Mouse (Mus musculus) midbrain, embryonic 12.5 days (tissue): ENCODE data around the gene Ergic2. TPM values are rescaled to one million over a fixed set of nuclear protein-coding genes. Genes with fewer than 3 reads are reported as not detected.

ENCODE experiments used
- ATAC-seq: fragments of 200-750 bp; cut with Nextera tagmentation; 2 replicates; pipeline ENCODE4 v1.8.0; 2017; ENCODE audit warnings: low read depth, moderate TSS enrichment, moderate library complexity; ENCODE audit not compliant: low FRiP score
- H3K27ac ChIP-seq: fragments of 300-500 bp; sonication (generic); replicated peaks from 2 replicates; pipeline ENCODE4 v1.5.1; 2016; ENCODE audit warnings: mild to moderate bottlenecking
- H3K27me3 ChIP-seq: fragments of 300-500 bp; sonication (generic); 2 replicates; pipeline ENCODE4 v1.6.1; 2016; ENCODE audit warnings: mild to moderate bottlenecking
- H3K36me3 ChIP-seq: fragments of 300-500 bp; sonication (generic); 2 replicates; pipeline ENCODE4 v1.6.1; 2016
- H3K4me1 ChIP-seq: fragments of 300-500 bp; sonication (generic); 2 replicates; pipeline ENCODE4 v1.6.1; 2016
- H3K4me2 ChIP-seq: fragments of 300-500 bp; sonication (generic); replicated peaks from 2 replicates; pipeline ENCODE4 v1.6.1; 2016; ENCODE audit warnings: mild to moderate bottlenecking, moderate library complexity
- H3K4me3 ChIP-seq: fragments of 300-500 bp; sonication (generic); 2 replicates; pipeline ENCODE4 v1.5.1; 2016; ENCODE audit warnings: mild to moderate bottlenecking
- H3K9ac ChIP-seq: fragments of 300-500 bp; sonication (generic); replicated peaks from 2 replicates; pipeline ENCODE4 v1.6.1; 2016; ENCODE audit warnings: mild to moderate bottlenecking, moderate library complexity
- H3K9me3 ChIP-seq: fragments of 300-500 bp; sonication (generic); 2 replicates; pipeline ENCODE4 v1.6.1; 2016; ENCODE audit warnings: mild to moderate bottlenecking
- WGBS: fragments of 180-500 bp; shearing (Covaris S2); methylation state at CpG from one replicate; pipeline ENCODE4 v1.1.7; 2016; 5-methylcytosine and 5-hydroxymethylcytosine counted together
- polyA plus RNA-seq: library from polyadenylated mRNA; unstranded; fragments of >200 nt; fragmentation: Nextera tagmentation; extraction: Ambion mirVana; gene quantifications from 2 replicates; pipeline ENCODE4 v1.2.1, GENCODE M21; 2016

The Ergic2 gene
- 211 and 222 TPM in 2 replicates for polyA plus RNA-seq

DNA sequence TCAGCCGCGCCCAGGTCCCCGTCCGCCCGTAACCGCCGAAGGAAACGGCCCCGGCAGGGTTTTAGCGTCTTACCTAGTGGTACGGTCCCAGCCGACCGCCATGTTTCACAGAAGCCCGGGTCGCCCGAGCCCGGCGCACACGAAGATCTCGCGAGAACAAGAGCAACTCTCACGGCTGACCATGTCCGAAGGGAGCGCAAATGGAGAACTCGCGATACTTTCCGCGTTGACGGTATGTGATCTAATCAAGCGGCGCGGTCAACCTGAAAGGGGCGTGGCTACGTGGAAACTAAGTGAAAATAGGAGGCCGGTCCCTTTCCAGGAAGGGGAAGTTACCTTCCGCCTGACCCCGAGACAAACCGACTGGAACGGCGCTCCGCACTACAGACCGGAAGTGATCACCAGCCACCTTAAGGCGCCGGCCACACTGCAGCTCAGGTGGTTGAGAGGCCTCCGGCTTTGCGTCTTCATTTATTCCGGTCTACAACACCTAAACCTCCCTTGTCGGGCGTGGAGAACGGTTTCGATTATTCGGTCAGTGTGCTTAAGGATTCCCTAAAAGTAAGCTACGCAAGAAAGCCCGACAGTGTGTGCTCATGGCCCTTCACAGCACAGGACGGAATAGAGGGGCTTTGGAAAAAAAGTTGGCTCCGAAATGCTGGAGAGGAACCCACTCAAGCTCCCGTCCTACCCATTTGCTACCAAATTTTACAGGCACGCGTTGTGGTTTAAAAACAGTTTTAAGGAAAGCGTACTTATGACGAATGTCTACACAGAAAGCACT, at the start of gene Ergic2:
Gene Ergic2, minus strand, starts transcription at position 478 of the 784 bp plus-strand sequence.
- Histone ChIP-seq H3K9me3 (no peaks in the 10 kb centered on the region), H3K27ac (peak within 1 kb of the TSS; percentile 87), H3K36me3 (no peaks in the 10 kb centered on the region), H3K4me2 (peak within 1 kb of the TSS; percentile 74), H3K9ac (peak within 1 kb of the TSS; percentile 93), H3K27me3 (no peaks in the 10 kb centered on the region), H3K4me1 (peaks cover 15% of the 10 kb centered on the region), H3K4me3 (peak within 1 kb of the TSS; percentile 75)
- ATAC-seq = peak; percentile 99
- 1% methylated on average over 61 of the region's 61 CpGs for WGBS

DNA sequence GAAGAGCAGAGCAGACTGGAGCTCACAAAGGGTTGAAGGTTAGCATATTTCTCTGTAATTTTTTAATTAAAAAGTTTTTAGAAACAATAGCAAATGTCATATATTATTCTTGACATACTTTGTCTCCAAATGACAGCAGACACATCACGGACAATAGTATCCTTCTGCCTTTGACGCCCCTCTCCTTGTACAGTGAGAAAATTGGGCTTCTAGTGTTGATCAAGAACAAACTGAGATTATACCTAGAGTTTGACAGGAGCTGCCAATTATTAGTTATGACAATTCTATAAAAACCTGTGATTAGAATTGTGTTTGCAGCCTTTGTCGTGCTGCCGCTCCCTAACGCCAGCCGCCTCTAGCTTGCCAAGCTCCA, 48.5 kb upstream of the Ergic2 start:
- WGBS = 91% methylated on average over 6 of the region's 6 CpGs
- H3K4me3 ChIP-seq = no peak overlapping the region
- H3K9ac ChIP-seq = no peak overlapping the region
- H3K4me2 ChIP-seq = no peak overlapping the region
- no peaks in the 10 kb centered on the region for H3K36me3 ChIP-seq
- peak overlapping the region; percentile 46 for H3K27ac ChIP-seq
- no peaks in the 10 kb centered on the region for H3K27me3 ChIP-seq
- peaks cover 10% of the 10 kb centered on the region for H3K4me1 ChIP-seq
- H3K9me3 ChIP-seq = no peaks in the 10 kb centered on the region
- 0 out of 2 replicates have a peak, but pooled peaks have one; percentile 6 for ATAC-seq

DNA sequence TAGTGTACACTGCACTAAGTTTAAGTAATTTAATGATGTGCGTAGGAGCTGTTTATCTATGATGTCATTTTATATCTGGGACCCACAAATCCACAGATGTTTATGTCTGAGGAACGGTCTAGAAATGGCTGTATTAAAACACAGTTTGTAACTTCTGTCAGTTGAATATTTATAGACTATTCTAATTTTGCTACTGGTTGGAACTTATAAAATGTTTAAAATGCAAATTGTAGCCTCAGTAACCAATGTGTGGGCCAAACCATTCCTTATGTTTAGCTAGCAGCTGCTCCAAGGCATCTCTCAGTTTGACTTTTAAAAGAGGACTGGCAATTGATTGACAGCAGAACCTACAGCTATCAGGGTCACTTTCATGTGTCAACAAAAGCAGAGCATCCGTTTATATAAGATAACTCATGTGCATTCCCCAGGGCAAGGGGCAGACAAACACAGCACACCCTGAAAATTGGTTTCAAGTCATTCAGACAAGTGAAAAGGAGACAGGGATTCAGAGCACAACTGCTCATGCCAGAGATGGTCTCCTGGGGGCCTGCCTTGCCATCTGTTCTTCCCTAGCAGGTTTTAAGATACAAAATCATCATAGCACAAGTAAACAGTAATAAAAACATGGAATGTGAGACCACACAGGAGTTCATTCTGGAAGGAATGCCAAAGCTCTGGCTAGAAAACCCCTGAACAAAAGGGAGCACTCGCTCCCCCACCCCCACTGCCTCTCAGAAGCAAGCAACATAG, 48.0 kb upstream of the Ergic2 start:
- H3K36me3 ChIP-seq = no peaks in the 10 kb centered on the region
- H3K4me3 ChIP-seq = no peak overlapping the region
- no peaks in the 10 kb centered on the region for H3K27me3 ChIP-seq
- H3K4me1 ChIP-seq = peaks cover 10% of the 10 kb centered on the region
- 55% methylated on average over 4 of the region's 4 CpGs for WGBS
- peak; percentile 87 for ATAC-seq
- H3K9ac ChIP-seq = no peak overlapping the region
- peak overlapping the region; percentile 46; the same call in 1 of the 2 replicates for H3K27ac ChIP-seq
- H3K9me3 ChIP-seq = no peaks in the 10 kb centered on the region
- no peak overlapping the region for H3K4me2 ChIP-seq

DNA sequence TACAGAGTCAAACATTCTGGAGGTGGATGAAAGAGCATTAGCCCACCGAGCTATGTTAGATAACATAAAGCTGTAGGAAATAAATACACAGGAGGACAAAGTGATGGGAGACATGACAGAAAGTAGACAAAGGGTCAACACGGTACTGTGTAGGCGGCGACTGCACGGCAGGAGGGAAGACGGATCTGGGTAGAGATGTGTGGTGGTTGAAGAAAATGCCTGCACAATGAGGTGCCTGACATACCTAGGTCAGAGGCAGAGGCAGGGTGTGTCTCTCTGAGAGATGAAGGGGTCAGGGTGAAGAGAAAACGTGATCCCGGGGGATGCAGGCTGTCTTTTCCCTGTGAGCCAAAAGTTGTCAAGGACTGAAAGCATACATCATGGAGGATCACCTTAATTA, 46.9 kb upstream of the Ergic2 start:
- Histone ChIP-seq H3K4me1 (peaks cover 10% of the 10 kb centered on the region), H3K9ac (no peak overlapping the region), H3K4me2 (no peak overlapping the region), H3K4me3 (no peak overlapping the region), H3K27me3 (no peaks in the 10 kb centered on the region), H3K36me3 (no peaks in the 10 kb centered on the region), H3K27ac (no peak overlapping the region), H3K9me3 (no peaks in the 10 kb centered on the region)
- ATAC-seq = no peak
- 75% methylated on average over 8 of the region's 8 CpGs for WGBS

DNA sequence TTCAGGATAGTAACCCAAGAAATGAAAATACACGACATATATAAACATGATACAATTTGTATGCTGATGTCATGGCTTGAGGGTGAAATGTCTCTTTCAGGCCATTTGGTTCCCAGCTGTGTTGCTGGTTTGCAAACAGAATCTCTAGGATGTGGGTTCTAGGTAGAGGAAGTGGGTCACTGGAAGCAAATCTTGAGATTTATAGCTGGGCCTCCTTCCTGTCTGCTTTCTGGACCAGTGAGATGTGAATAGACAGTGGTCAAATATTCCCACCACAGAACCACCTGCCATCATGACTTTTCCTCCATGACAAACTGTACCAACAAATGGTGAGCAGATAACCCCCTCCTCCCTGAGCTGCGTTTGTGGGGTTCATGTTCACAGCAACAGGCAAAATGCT, 45.6 kb upstream of the Ergic2 start:
- H3K9me3 ChIP-seq = no peaks in the 10 kb centered on the region
- H3K36me3 ChIP-seq = no peaks in the 10 kb centered on the region
- peaks cover 10% of the 10 kb centered on the region for H3K4me1 ChIP-seq
- no peak overlapping the region for H3K4me3 ChIP-seq
- no peak overlapping the region for H3K4me2 ChIP-seq
- no peak overlapping the region for H3K9ac ChIP-seq
- ATAC-seq = no peak
- H3K27me3 ChIP-seq = no peaks in the 10 kb centered on the region
- no peak overlapping the region for H3K27ac ChIP-seq
- 85% methylated on average over 2 of the region's 2 CpGs for WGBS

DNA sequence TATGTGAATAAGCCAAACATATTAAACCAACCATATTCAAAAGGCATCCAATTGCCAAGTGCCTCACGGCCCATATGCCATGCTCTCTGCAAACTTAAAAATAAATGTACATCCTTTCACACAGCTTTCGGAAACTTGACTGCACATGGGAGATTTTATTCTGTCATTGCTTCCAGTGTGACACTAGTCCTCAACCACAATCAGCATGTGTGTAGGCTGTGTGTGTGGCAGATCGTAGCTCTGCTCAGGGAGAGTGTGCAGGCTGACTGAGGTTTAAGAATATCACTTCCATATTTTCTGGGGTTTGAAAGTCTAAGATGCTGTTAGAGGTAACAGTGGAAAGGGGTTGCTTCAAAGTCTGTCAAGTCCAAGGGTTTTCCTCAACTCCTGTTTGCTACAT, 43.9 kb upstream of the Ergic2 start:
- Histone ChIP-seq H3K4me2 (no peak overlapping the region), H3K4me1 (peaks cover 13% of the 10 kb centered on the region), H3K9me3 (no peaks in the 10 kb centered on the region), H3K9ac (no peak overlapping the region), H3K36me3 (no peaks in the 10 kb centered on the region), H3K27ac (no peak overlapping the region), H3K27me3 (no peaks in the 10 kb centered on the region), H3K4me3 (no peak overlapping the region)
- ATAC-seq = no peak
- WGBS = 89% methylated on average over 3 of the region's 3 CpGs

DNA sequence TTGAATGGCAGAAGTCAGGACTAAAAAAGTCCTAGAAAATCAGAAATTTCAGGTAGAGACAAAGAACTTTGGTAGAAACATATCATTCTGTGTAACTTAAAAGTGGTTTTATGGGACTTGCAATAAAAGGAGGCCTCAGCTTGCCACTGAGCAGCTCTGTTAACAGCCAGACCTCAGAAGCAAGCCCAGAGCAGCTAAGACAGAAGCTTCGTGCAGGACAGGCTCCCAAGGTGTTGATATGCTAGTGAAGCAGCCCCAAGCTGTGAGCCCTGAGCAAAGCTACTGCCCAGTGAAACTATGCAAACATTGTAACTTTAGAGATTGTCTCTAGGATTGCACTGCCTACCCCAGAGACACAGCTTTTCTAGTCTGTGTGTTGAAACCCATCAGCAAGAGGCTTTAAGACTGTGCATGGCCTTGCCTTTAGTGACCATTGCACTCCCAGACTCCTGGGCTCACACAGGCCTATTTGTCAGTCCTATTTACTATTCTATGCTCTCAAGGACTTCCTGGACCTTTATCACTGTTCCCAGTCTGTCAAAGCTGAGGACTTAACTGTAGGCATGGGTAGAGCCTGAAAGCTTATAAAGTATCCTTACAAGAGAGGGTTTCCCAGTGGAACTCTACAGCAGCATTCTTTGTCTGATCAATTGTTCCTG, 43.4 kb upstream of the Ergic2 start:
- WGBS = 44% methylated on average over 1 of the region's 1 CpGs
- ATAC-seq = no peak
- no peak overlapping the region for H3K27ac ChIP-seq

DNA sequence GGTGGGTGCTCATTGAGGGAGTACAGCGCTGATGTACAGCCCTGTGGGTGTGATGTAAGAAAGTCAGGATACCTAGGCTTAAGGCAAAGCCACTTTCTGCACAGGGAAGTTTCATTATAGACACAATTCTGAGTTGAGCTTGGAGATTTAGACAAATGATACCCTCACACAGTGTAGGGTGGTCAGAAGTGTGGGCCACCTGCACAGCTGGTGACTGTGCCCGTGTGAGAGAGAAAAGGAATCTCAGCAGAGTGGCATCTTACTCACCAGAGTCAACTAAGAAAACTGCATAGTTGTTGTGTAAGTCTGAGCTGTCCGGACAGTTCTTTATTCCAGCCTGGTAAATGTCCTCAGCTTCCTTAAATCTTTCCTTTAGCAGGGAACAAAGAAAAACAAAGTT, 37.0 kb upstream of the Ergic2 start:
- Histone ChIP-seq H3K9me3 (no peaks in the 10 kb centered on the region), H3K27ac (no peak overlapping the region), H3K4me2 (no peak overlapping the region), H3K4me1 (peaks cover 3% of the 10 kb centered on the region; the same call in 1 of the 2 replicates), H3K9ac (no peak overlapping the region), H3K27me3 (no peaks in the 10 kb centered on the region), H3K4me3 (no peak overlapping the region), H3K36me3 (no peaks in the 10 kb centered on the region)
- 0 out of 2 replicates have a peak, but pooled peaks have one; percentile 16 for ATAC-seq
- WGBS = 79% methylated on average over 3 of the region's 3 CpGs

More for the DNA sequence above, 43.4 kb upstream of the Ergic2 start:
- Histone ChIP-seq H3K4me2 (no peak overlapping the region), H3K36me3 (no peaks in the 10 kb centered on the region), H3K27me3 (no peaks in the 10 kb centered on the region), H3K9ac (no peak overlapping the region), H3K9me3 (no peaks in the 10 kb centered on the region), H3K4me3 (no peak overlapping the region), H3K4me1 (peaks cover 8% of the 10 kb centered on the region)

DNA sequence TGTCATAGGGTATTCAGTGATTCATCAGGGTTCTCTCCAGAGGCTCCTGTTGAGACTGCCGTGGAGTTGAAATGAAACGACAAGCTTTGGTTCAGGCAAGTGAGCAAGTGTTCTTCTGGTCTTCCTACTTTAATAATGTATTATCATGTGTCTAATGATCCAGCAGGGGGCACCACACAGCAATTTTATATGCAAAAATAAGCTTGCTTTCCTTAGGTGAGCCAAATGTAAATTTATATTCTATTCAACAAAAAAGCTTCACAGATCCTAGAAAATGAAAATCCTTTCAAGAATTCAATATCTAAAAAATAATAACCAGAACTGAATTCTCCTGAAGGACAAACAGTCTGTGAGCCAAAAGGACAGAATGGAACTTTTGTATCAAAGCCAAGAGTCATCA, 36.5 kb upstream of the Ergic2 start:
- no peak for ATAC-seq
- no peak overlapping the region for H3K4me3 ChIP-seq
- no peaks in the 10 kb centered on the region for H3K36me3 ChIP-seq
- H3K9me3 ChIP-seq = no peaks in the 10 kb centered on the region
- no peak overlapping the region for H3K27ac ChIP-seq
- H3K4me1 ChIP-seq = peaks cover 3% of the 10 kb centered on the region; the same call in 1 of the 2 replicates
- WGBS = 50% methylated on average over 2 of the region's 2 CpGs
- no peak overlapping the region for H3K4me2 ChIP-seq
- H3K27me3 ChIP-seq = no peaks in the 10 kb centered on the region
- H3K9ac ChIP-seq = no peak overlapping the region

DNA sequence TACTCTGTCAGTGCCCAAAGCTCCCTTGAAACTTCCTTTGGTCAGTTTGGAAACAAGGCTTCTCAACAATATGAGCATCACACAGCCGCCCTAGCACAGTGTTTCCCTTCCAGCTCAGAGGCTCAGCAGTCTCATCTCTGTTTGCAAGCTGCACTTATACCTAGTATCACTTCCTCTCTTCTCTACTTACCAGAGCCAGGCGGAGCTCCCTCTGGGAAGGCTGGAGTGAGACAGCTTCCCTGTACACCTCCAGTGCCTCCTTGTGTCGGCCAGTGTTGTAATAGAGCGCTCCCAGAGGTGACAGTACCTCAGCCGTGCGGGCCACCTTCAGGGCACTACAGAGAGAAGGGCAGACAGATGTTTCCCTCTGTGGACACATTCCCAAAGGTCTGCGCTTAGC, 34.4 kb upstream of the Ergic2 start:
- no peak for ATAC-seq
- Histone ChIP-seq H3K9me3 (no peaks in the 10 kb centered on the region), H3K4me1 (no peaks in the 10 kb centered on the region), H3K27ac (no peak overlapping the region), H3K36me3 (no peaks in the 10 kb centered on the region), H3K9ac (no peak overlapping the region), H3K27me3 (no peaks in the 10 kb centered on the region), H3K4me3 (no peak overlapping the region), H3K4me2 (no peak overlapping the region)
- 79% methylated on average over 7 of the region's 7 CpGs for WGBS

DNA sequence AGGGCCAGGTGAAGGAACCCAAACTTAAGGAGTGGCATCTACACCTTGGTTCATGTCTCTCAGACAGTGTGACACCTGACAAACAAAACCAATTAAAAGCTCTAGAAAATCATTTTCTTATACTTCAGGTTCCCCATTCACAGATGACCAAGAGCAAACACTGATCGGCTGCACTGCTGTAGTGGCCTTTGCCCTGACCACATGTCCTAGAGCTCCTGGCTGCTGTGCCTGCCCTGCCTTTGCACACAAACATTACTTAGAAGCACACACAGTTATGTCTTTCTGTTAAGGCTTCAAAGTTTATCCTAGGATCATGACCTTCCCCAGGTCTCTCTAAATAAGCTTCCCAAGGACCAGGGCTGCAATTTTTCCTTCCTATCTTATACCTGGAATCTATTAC, 32.7 kb upstream of the Ergic2 start:
- H3K4me3 ChIP-seq = no peak overlapping the region
- H3K27ac ChIP-seq = no peak overlapping the region
- H3K9me3 ChIP-seq = no peaks in the 10 kb centered on the region
- no peak for ATAC-seq
- H3K27me3 ChIP-seq = no peaks in the 10 kb centered on the region
- no peaks in the 10 kb centered on the region for H3K36me3 ChIP-seq
- WGBS = 86% methylated on average over 1 of the region's 1 CpGs
- no peak overlapping the region for H3K9ac ChIP-seq
- H3K4me2 ChIP-seq = no peak overlapping the region
- no peaks in the 10 kb centered on the region for H3K4me1 ChIP-seq

DNA sequence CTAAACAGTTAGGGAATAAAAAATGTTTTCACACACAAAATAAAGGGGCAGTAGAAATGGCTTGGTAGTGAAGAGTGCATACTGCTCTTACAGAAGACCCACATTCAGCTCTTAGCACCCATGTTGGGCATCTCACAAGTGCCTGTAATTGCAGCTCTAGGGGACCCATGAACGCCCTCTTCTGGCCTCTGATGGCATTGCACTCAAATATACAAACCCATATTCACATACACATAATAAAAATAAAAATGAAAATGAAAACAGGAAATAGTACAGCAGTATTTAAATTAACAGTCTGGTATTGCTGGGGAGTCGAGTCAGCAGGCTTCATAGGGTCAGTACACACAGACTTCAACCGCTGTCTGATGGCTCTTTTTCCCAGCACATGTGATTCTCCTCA, 30.1 kb upstream of the Ergic2 start:
- H3K27ac ChIP-seq = no peak overlapping the region
- no peak for ATAC-seq
- no peaks in the 10 kb centered on the region for H3K4me1 ChIP-seq
- H3K4me2 ChIP-seq = no peak overlapping the region
- WGBS = 64% methylated on average over 3 of the region's 3 CpGs
- H3K4me3 ChIP-seq = no peak overlapping the region
- no peaks in the 10 kb centered on the region for H3K36me3 ChIP-seq
- H3K27me3 ChIP-seq = no peaks in the 10 kb centered on the region
- no peak overlapping the region for H3K9ac ChIP-seq
- H3K9me3 ChIP-seq = no peaks in the 10 kb centered on the region
